Mouse (Mus musculus): Measurements from ENCODE around the gene Tuba1a.
A peak's percentile ranks its signal among the peaks of the same experiment; 100 is the strongest.
"Not testable (repeated sequence)": the region's sequence is repeated elsewhere in the genome, so short reads cannot be mapped to it uniquely, and the experiment has no call there.

Gene Tuba1a

GRCm38 (mm10) chr15:98954425-98955253 is 1.1 kb upstream of the Tuba1a start:
- DNase-seq = no peak

- peak; percentile 90 for DNase-seq
Measured at GRCm38 (mm10) chr15:98952751-98953400, 627 bp downstream of the Tuba1a start.

GRCm38 (mm10) chr15:98952063-98952455 is 1.4 kb downstream of the Tuba1a start:
- no peak for DNase-seq

- not testable (repeated sequence) for DNase-seq
Measured at GRCm38 (mm10) chr15:98951122-98952062, 2.1 kb downstream of the Tuba1a start.

GRCm38 (mm10) chr15:98949607-98949892 is 4.0 kb downstream of the Tuba1a start:
- no peak for DNase-seq

GRCm38 (mm10) chr15:98948857-98949606 is 4.5 kb downstream of the Tuba1a start:
- no peak for DNase-seq

- DNase-seq = no peak
Measured at GRCm38 (mm10) chr15:98948382-98948781, 5.1 kb downstream of the Tuba1a start.

- no peak for DNase-seq
Measured at GRCm38 (mm10) chr15:98947884-98948283, 5.6 kb downstream of the Tuba1a start.

- DNase-seq = no peak
Measured at GRCm38 (mm10) chr15:98943133-98943532, 10.4 kb downstream of the Tuba1a start.

GRCm38 (mm10) chr15:98942081-98942480 is 11.4 kb downstream of the Tuba1a start:
- DNase-seq = no peak

GRCm38 (mm10) chr15:98941539-98941938 is 12.0 kb downstream of the Tuba1a start:
- no peak for DNase-seq

GRCm38 (mm10) chr15:98940816-98941215 is 12.7 kb downstream of the Tuba1a start:
- no peak for DNase-seq

- DNase-seq = peak; percentile 89
Measured at GRCm38 (mm10) chr15:98934217-98934839, 19.2 kb downstream of the Tuba1a start, which contains the start of gene Tuba1b. Gene Tuba1b (minus strand): TSS chr15:98934565.

- DNase-seq = peak; percentile 97
Measured at GRCm38 (mm10) chr15:98933833-98934216, 19.7 kb downstream of the Tuba1a start.

- peak; percentile 49 for DNase-seq
Measured at GRCm38 (mm10) chr15:98933004-98933671, 20.4 kb downstream of the Tuba1a start.

- DNase-seq = no peak
Measured at GRCm38 (mm10) chr15:98930998-98931397, 22.5 kb downstream of the Tuba1a start.

- DNase-seq = no peak
Measured at GRCm38 (mm10) chr15:98930017-98930734, 23.3 kb downstream of the Tuba1a start.

GRCm38 (mm10) chr15:98928598-98929240 is 24.8 kb downstream of the Tuba1a start:
- DNase-seq = peak; percentile 39

- DNase-seq = no peak
Measured at GRCm38 (mm10) chr15:98927566-98927965, 25.9 kb downstream of the Tuba1a start.

GRCm38 (mm10) chr15:98924682-98925081 is 28.8 kb downstream of the Tuba1a start:
- DNase-seq = no peak

All from thymus, postnatal 14 days (tissue).